Mouse (Mus musculus) urinary bladder, postnatal 36 days (tissue): ENCODE measurements around the gene Inafm2.

Experiments
- DNase-seq, 2 experiments: peaks; one replicate each; pipeline ENCODE4 v3.0.0; 2022; ENCODE audit warnings: low spot score in 2 of 2, mixed read lengths in 1 of 2

Inafm2 gene

DNA sequence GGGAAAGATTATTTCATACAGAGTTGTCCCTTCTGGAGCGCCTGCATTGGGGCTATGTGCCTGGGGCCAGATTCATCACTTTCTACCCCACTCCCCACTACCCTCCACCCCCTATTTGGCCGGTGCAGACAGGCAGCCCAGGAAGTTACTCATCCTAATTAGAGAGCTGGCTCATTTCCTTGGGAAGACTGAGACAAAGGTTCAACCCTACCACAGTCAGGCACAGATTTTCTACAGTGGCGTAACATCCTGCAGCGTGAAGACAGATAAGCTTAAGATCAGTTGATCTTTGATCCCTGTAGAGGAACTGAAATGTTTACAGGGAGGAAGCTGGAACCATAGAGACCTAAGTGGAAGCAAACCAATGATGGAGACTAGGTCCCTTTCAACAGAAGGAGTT, 36.7 kb downstream of the Inafm2 start:
- no peak for DNase-seq

DNA sequence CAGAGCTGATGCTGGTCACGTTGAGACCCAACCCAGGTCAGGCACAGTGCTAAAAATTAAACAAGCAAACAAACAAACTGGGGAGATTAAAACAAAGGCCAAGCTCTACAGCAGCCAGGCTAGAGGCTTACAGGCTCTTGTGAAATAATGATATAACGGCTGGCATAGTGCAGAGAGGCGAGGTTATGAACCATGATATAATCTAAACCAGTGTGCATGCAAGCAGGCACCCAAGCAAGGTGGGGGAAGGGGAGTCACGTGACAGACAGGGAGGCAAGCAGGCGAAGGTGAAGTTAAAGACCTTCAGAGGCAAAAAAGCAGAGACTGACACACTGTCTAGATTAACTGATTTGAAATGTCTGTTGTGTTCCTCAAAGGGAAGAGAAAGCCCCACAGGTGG, 37.5 kb downstream of the Inafm2 start:
- DNase-seq, result no peak

DNA sequence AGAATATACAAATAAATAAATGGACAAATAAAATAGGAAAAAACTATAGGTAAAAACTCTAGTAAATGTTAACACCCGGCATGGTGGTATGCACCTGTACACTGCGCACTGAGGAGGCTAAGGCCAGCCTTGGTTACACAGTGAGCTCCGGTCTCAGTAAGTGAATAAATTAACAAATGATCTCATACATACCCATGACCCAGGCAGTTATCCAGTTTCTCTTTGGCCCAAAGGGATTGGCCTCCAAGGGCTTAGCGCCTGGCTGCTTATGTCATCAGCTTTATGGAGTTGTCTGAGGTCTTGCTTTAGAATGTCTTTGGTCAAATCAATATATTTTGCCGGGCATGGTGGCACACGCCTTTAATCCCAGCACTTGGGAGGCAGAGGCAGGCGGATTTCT, 38.1 kb downstream of the Inafm2 start:
- DNase-seq, result no peak

DNA sequence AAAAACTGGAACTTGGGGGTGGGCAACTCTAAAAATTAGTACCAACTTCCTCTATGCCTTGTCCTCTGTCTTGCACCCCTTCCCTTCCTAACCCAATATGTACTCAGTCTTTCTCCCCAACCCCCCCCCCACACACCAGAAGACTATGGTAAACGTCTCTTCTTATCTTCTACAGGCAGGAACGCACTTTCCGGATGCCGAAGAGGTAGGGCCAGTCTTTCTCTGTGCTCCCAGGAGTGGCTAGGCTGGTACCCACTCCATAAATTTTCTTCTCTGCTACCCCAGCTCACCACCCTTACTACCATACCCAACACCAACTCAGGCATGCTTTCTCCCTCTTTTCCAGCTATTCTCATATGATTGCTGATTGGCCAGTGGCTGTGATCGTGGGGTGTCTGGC, 41.0 kb downstream of the Inafm2 start:
- DNase-seq, result no peak

DNA sequence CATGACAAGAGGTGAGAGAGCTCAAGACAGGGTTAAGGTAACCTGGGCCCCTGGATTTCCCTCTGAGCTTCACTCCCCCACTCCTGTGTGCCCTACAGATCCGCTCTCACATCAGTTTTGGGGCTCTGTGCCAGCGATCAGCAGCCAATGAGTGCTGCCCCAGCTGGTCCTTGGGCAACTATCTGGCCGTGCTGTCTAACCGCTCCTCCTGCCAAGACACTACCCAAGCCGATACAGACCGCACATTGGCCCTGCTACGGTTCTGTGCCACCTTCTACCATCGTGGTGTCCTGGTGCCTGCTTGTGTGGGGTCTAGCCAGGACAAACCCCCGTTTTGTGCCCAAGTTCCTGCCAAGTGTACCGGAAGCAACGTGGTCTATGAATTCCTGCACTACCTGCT, 43.9 kb downstream of the Inafm2 start:
- DNase-seq, result peak in 1 of 2 experiments; percentile 53

DNA sequence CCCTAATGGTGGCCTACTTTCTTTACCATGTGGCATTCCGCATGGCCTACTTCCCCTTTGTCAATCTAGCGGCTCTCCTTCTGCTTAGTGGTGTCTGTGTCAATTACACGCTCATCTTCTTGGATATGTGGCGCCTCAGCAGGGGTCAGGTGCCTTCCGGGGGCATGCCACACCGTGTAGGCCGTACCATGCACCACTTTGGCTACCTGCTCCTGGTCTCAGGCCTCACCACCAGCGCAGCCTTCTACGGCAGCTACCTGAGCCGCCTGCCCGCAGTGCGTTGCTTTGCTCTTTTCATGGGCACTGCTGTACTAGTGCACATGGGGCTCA, 44.6 kb downstream of the Inafm2 start:
- DNase-seq, result no peak

DNA sequence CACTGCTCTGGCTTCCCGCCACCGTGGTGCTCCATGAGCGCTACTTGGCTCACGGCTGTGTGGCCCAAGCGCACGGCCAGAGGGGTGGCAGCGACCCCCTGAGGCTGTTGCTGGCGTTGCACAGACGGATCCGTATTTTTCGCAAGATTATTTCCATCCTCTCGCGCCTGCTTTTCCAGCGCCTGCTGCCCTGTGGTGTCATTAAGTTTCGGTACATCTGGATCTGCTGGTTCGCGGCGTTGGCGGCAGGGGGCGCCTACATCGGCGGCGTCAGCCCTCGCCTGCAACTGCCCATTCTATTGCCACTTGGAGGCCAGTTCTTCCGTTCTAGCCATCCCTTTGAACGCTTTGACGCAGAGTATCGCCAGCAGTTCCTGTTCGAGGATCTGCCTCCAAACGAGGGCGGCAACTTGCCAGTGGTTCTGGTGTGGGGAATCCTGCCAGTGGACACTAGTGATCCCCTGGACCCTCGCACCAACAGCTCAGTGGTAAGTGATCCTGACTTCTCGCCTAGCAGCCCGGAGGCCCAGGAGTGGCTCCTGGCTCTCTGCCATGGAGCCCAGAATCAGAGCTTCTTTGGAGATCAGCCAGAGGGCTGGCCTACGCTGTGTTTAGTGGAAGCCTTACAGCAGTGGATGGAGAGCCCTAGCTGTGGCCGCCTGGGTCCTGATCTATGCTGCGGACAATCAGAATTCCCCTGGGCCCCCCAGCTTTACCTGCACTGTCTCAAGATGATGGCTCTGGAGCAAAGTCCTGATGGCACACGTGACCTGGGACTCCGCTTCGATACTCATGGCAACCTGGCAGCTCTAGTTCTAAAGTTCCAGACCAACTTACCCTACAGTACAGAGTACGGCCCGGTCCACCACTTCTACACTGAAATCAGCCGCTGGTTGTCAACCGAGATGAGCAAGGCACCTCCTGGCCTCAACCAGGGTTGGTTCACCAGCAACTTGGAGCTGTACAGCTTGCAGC, 45.3 kb downstream of the Inafm2 start:
- peak; percentile 47 to 70 for DNase-seq

- DNase-seq, result no peak
These were observed 46.2 kb downstream of the Inafm2 start for GRCm38 (mm10) chr2:118791591-118792258.

GRCm38 (mm10) chr2:118792259-118792613, 46.7 kb downstream of the Inafm2 start:
- DNase-seq, result no peak

DNA sequence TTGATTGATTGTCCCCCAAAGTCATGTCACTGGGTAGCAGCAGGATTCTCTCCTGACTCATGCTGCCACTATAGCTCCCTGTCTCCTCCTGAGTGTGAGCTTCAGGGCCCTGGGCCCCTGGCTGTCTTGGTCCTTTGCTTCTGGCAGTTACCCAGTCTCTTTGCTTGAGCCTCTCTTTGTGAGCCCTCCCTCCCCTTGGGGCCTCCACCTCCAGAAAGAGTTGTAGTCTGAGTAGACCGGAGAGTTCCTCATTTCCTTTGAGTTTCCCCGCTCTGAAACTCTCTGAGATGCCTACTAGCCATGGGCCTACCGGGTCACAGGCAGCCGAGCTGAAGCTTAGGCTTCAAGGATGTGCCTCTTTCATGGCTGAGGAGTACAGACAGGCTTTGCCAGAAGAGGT, 48.1 kb downstream of the Inafm2 start:
- DNase-seq, result no peak
